Mouse (Mus musculus): ENCODE measurements around the gene Fopnl. TPM values are rescaled to one million over a fixed set of nuclear protein-coding genes. Genes with fewer than 3 reads are reported as not detected.

Fopnl gene
- polyA plus RNA-seq, 1 experiment from 2014 or later, result 175 TPM

Other genes starting within 250 kb of the Fopnl start
- gene Nde1, start 154.1 kb downstream of the Fopnl start, polyA plus RNA-seq (2014; fragmentation: Nextera tagmentation; extraction: Ambion mirVana), result 103 and 111 TPM in 2 replicates
- 22.2 and 24.3 TPM in 2 replicates for gene Marf1, start 154.1 kb downstream of the Fopnl start, polyA plus RNA-seq (2014; fragmentation: Nextera tagmentation; extraction: Ambion mirVana)
- 250 and 280 TPM in 2 replicates for gene Myh11, start 26.0 kb downstream of the Fopnl start, polyA plus RNA-seq (2014; fragmentation: Nextera tagmentation; extraction: Ambion mirVana)
- 13.7 and 17.9 TPM in 2 replicates for gene Abcc1, start 44.2 kb upstream of the Fopnl start, polyA plus RNA-seq (2014; fragmentation: Nextera tagmentation; extraction: Ambion mirVana)
- gene A630010A05Rik, start 244.9 kb upstream of the Fopnl start, polyA plus RNA-seq (2014; fragmentation: Nextera tagmentation; extraction: Ambion mirVana), result not detected in 2 replicates

All from stomach, embryonic 14.5 days (tissue).